Mouse (Mus musculus): ENCODE measurements around the gene Tars2. TPM values are rescaled to one million over a fixed set of nuclear protein-coding genes. Genes with fewer than 3 reads are reported as not detected.
"Not testable (repeated sequence)": the region's sequence is repeated elsewhere in the genome, so short reads cannot be mapped to it uniquely, and the experiment has no call there.

The Tars2 gene
- total RNA-seq, 2 experiments from 2014 or later = 42.9 to 46.2 TPM

GRCm38 (mm10) chr3:95700233-95700681 is 59.7 kb downstream of the Tars2 start:
- DNase-seq = peak; percentile 48 to 50
- intact Hi-C loops (cut with DNase I) = loop anchor here (2.0 kb wide), 1 partner anchor 23 kb away; no protein-coding TSS in a partner anchor

DNA sequence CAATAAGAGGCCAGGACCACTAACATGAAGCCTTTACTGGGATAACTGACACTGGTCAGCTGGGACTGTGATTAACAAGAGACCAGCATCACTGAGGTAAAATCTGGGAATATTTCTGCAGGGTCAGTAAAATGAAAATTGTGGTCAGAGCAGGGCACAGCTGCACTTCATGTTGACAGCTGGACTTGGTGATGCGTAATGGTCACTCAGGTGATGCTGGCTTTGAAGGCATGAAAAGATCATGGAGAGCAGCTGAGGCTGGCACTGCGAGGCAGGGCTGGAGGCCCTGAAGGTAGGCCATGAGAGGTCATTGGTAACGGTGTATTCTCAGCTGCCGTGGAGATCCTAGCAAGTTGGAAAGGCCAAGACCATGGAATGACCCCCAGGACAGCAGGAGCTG is 61.7 kb downstream of the Tars2 start:
- intact Hi-C loops (cut with DNase I) = no loop called here
- no peak for DNase-seq

GRCm38 (mm10) chr3:95696360-95696759 is 63.6 kb downstream of the Tars2 start:
- intact Hi-C loops (cut with DNase I) = no loop called here
- no peak for DNase-seq

DNA sequence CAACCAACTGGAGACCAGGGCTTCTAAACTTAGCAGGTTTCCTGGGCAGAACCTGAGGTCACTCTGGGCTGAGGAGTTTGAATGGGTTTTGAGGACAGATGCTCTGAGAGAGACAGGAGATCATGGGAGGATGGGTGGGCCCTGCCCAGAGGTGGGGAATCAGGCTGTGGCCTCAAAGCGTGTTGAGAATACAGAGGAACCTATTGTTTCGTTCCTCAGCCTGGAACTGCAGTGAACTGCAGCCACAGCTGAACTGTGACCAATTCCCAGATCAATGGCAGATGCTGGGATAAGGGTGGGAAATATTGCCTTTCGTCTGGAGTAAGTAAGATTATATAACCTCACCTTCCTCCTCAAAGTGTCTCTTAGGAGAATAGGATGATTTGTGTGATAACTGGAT is 64.2 kb downstream of the Tars2 start:
- intact Hi-C loops (cut with DNase I) = no loop called here
- DNase-seq = no peak

DNA sequence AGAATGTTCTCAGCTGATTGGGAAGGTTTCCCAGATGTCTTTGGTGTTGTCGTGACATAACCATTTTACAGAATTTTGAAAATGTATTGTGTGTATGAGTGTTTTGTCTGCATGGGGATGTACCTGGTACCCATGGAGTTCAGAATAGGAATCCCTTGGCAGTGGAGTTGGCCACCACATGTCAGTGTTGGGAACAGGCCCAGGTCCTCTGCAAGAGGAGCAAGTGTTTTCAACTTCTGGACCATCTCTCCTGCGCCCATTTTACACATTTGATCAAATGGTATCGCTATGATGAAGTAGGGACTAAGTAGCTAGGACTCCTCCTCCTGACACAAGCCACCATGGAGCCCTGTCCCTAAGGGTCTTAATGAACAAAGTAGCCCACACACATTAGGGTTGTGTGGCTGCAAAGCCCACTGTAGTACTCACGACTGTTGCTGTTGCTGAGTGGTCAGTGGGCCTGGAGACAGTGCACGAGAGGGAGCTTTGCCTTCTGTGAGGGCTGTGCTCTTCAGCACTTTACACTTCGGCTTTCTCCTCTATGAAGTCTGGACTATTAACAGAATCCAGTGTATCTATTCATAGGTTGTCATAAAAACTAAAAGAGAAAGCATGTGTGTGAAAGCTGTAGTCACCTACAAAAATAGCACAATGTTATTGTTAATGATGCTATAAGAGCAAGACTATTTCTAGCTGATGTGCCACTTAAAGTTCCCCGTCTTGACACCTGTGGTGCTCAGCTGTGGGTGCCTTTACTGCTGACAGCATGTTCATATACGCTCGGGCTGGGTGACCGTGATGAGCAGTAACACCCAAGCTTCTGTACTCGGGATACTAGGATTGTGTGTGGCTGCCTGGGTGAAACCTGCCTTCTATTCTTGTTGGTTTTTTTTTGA is 65.0 kb downstream of the Tars2 start:
- peak in 1 of 2 experiments; percentile 48 for DNase-seq
- intact Hi-C loops (cut with DNase I) = no loop called here

GRCm38 (mm10) chr3:95693821-95694807 is 65.9 kb downstream of the Tars2 start:
- intact Hi-C loops (cut with DNase I) = no loop called here
- peak in 1 of 2 experiments; percentile 32 for DNase-seq

- intact Hi-C loops (cut with DNase I) = no loop called here
- DNase-seq = peak in 1 of 2 experiments; percentile 33
Measured at GRCm38 (mm10) chr3:95692677-95693076, 67.3 kb downstream of the Tars2 start.

DNA sequence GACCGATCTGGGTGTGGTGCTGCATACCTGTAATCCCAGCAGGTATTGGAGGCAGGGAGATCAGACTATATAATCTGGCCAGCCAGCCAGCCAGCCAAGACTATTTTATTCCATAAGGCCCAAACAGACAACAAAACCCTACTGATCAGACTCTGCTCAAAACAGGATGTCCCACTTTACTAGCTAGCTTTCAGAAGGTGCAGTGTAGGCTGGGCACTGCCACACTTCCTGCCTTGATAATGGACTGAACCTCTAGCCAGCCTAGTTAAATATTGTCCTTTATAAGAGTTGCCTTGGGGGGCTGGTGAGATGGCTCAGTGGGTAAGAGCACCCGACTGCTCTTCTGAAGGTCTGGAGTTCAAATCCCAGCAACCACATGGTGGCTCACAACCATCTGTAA is 69.5 kb downstream of the Tars2 start:
- DNase-seq; intact Hi-C loops (cut with DNase I): not testable (repeated sequence)

Small RNAs within 50 kb of the gene (microRNA-seq; reads per million reads assigned to microRNA genes)
- 0 to 0.72 reads per million in 2 experiments for gene Mir7014 (ENCODE audit: borderline number of aligned reads in 2 of 2)

Other genes with a start within 250 kb of the Tars2 start
- 10 to 100 TPM; 12.8 to 27.3 TPM for gene Ctss, start 233.4 kb downstream of the Tars2 start, total RNA-seq (2021)
- not detected for gene Hormad1, start 200.5 kb downstream of the Tars2 start, total RNA-seq (2021)
- gene Golph3l, start 171.3 kb downstream of the Tars2 start, total RNA-seq (2021) = 10 to 100 TPM; 19.1 to 20.0 TPM
- gene Ensa, start 135.2 kb downstream of the Tars2 start, total RNA-seq (2021) = 10 to 100 TPM; 73.0 to 75.0 TPM
- 100 to 1,000 TPM; 151 to 156 TPM for gene Mcl1, start 101.4 kb downstream of the Tars2 start, total RNA-seq (2021)
- 10 to 100 TPM; 62.2 to 67.6 TPM for gene Adamtsl4, start 72.3 kb downstream of the Tars2 start, total RNA-seq (2021)
- gene Ecm1, start 20.6 kb downstream of the Tars2 start, total RNA-seq (2021) = 10 to 100 TPM; 59.4 to 60.0 TPM
- 10 to 100 TPM; 41.9 to 43.8 TPM for gene Rprd2, start 58.7 kb upstream of the Tars2 start, total RNA-seq (2021)
- 10 to 100 TPM; 17.6 to 21.3 TPM for gene Prpf3, start 95.7 kb upstream of the Tars2 start, total RNA-seq (2021)
- 100 to 1,000 TPM; 318 to 326 TPM for gene Mrps21, start 111.3 kb upstream of the Tars2 start, total RNA-seq (2021)
- gene Ciart, start 122.0 kb upstream of the Tars2 start, total RNA-seq (2021) = 10 to 100 TPM in 1 of 2 experiments, 1 to 10 TPM in 1; 4.5 to 20.1 TPM
- 10 to 100 TPM; 11.4 to 11.7 TPM for gene BC028528, start 131.8 kb upstream of the Tars2 start, total RNA-seq (2021)
- 100 to 1,000 TPM; 114 to 122 TPM for gene Aph1a, start 133.8 kb upstream of the Tars2 start, total RNA-seq (2021)
- 100 to 1,000 TPM; 152 to 202 TPM for gene Car14, start 144.5 kb upstream of the Tars2 start, total RNA-seq (2021)
- gene Anp32e, start 169.0 kb upstream of the Tars2 start, total RNA-seq (2021) = 10 to 100 TPM; 82.7 to 85.9 TPM
- gene Plekho1, start 235.8 kb upstream of the Tars2 start, total RNA-seq (2021) = 10 to 100 TPM; 73.4 to 81.1 TPM